Mouse (Mus musculus) liver, embryonic 13.5 days (tissue): ENCODE results near the gene Perm1. TPM values are rescaled to one million over a fixed set of nuclear protein-coding genes. Genes with fewer than 3 reads are reported as not detected.
A peak's percentile ranks its signal among the peaks of the same experiment; 100 is the strongest.

Source experiments
- ATAC-seq: fragments of 200-750 bp; cut with Nextera tagmentation; 2 replicates; pipeline ENCODE4 v1.8.0; 2017; ENCODE audit warnings: low read depth, mild to moderate bottlenecking, moderate number of reproducible peaks, moderate library complexity
- DNase-seq: peaks from one replicate; pipeline ENCODE4 v3.0.0; 2022
- H3K27ac ChIP-seq: fragments of 300-500 bp; sonication (generic); 2 replicates; pipeline ENCODE4 v1.5.1; 2015; ENCODE audit warnings: moderate library complexity, mild to moderate bottlenecking, inconsistent platforms
- H3K27me3 ChIP-seq: fragments of 300-500 bp; sonication (generic); 2 replicates; pipeline ENCODE4 v1.6.1; 2015; ENCODE audit warnings: mild to moderate bottlenecking, inconsistent platforms
- H3K36me3 ChIP-seq: fragments of 300-500 bp; sonication (generic); 2 replicates; pipeline ENCODE4 v1.6.1; 2015; ENCODE audit warnings: mild to moderate bottlenecking, inconsistent platforms
- H3K4me1 ChIP-seq: fragments of 300-500 bp; sonication (generic); replicated peaks from 2 replicates; pipeline ENCODE4 v1.6.1; 2015; ENCODE audit warnings: inconsistent platforms
- H3K4me2 ChIP-seq: fragments of 300-500 bp; sonication (generic); 2 replicates; pipeline ENCODE4 v1.6.1; 2015; ENCODE audit warnings: inconsistent platforms, mild to moderate bottlenecking, moderate library complexity
- H3K4me3 ChIP-seq: fragments of 300-500 bp; sonication (generic); replicated peaks from 2 replicates; pipeline ENCODE4 v1.5.1; 2015; ENCODE audit warnings: mild to moderate bottlenecking, inconsistent platforms
- H3K9ac ChIP-seq: fragments of 300-500 bp; sonication (generic); 2 replicates; pipeline ENCODE4 v1.6.1; 2015; ENCODE audit warnings: mild to moderate bottlenecking, inconsistent platforms
- H3K9me3 ChIP-seq: fragments of 300-500 bp; sonication (generic); replicated peaks from 2 replicates; pipeline ENCODE4 v1.6.1; 2016; ENCODE audit warnings: inconsistent platforms
- WGBS: fragments of 180-500 bp; shearing (Covaris S2); methylation state at CpG from one replicate; pipeline ENCODE4 v1.1.7; 2015; ENCODE audit not compliant: insufficient replicate concordance; 5-methylcytosine and 5-hydroxymethylcytosine counted together
- polyA plus RNA-seq: library from polyadenylated mRNA; unstranded; fragments of >200 nt; fragmentation: Nextera tagmentation; extraction: Ambion mirVana; gene quantifications from 2 replicates; pipeline ENCODE4 v1.2.1, GENCODE M21; 2015

The Perm1 gene
- polyA plus RNA-seq, 1 experiment from 2014 or later: not detected

- Histone ChIP-seq H3K9ac (no peak overlapping the region), H3K4me2 (no peak overlapping the region), H3K27ac (peak overlapping the region; percentile 40; the same call in 1 of the 2 replicates), H3K27me3 (peaks cover 5% of the 10 kb centered on the region; the same call in 1 of the 2 replicates), H3K36me3 (peaks cover 11% of the 10 kb centered on the region), H3K4me1 (peaks cover 94% of the 10 kb centered on the region), H3K4me3 (no peak overlapping the region), H3K9me3 (no peaks in the 10 kb centered on the region)
- DNase-seq (no peak), ATAC-seq (no peak)
- WGBS: 63% methylated on average over 5 of the region's 5 CpGs
Observed at GRCm38 (mm10) chr4:156188162-156188810, 27.4 kb upstream of the Perm1 start.

GRCm38 (mm10) chr4:156188811-156189323 lies 26.8 kb upstream of the Perm1 start:
- Histone ChIP-seq H3K9ac (no peak overlapping the region), H3K4me1 (peaks cover 94% of the 10 kb centered on the region), H3K4me3 (no peak overlapping the region), H3K27me3 (peaks cover 11% of the 10 kb centered on the region; the same call in 1 of the 2 replicates), H3K9me3 (no peaks in the 10 kb centered on the region), H3K36me3 (peaks cover 11% of the 10 kb centered on the region), H3K27ac (peak overlapping the region; percentile 40), H3K4me2 (peak overlapping the region; percentile 15; the same call in 1 of the 2 replicates)
- ATAC-seq (no peak), DNase-seq (no peak)
- 44% methylated on average over 6 of the region's 6 CpGs for WGBS

- Histone ChIP-seq H3K27me3 (peaks cover 40% of the 10 kb centered on the region), H3K4me2 (peak overlapping the region; percentile 19; the same call in 1 of the 2 replicates), H3K4me1 (peaks cover 88% of the 10 kb centered on the region), H3K9ac (peak overlapping the region; percentile 34), H3K27ac (no peak overlapping the region), H3K4me3 (no peak overlapping the region), H3K9me3 (no peaks in the 10 kb centered on the region), H3K36me3 (peaks cover 11% of the 10 kb centered on the region)
- DNase-seq: peak; percentile 50
- peak; percentile 35 for ATAC-seq
- 58% methylated on average over 8 of the region's 8 CpGs for WGBS
Observed at GRCm38 (mm10) chr4:156192421-156193199, 23.1 kb upstream of the Perm1 start.

DNA sequence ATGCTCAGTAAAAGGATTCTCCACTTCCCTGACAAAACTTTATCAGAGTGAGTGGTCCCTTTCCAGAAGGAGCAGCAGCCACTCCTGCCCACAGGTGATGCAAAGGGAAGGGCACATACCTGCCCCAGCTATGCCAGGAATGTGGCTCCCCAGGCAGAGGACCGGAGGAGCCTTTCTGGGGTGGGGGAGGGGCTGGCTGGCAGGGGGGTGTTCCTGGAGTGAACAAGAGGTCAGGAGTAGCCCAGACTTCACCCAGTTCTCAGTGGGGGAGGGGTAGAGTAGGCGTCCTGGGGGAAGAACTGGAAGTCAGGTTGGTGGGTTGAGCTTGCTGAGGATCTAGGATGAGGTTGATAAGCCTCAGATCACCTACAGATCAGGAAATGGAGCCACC lies 22.5 kb upstream of the Perm1 start:
- Histone ChIP-seq H3K4me1 (peaks cover 86% of the 10 kb centered on the region), H3K27me3 (peaks cover 40% of the 10 kb centered on the region), H3K9me3 (no peaks in the 10 kb centered on the region), H3K36me3 (peaks cover 11% of the 10 kb centered on the region), H3K9ac (no peak overlapping the region), H3K4me3 (no peak overlapping the region), H3K27ac (no peak overlapping the region), H3K4me2 (no peak overlapping the region)
- WGBS: 38% methylated on average over 2 of the region's 2 CpGs
- ATAC-seq (no peak), DNase-seq (no peak)

DNA sequence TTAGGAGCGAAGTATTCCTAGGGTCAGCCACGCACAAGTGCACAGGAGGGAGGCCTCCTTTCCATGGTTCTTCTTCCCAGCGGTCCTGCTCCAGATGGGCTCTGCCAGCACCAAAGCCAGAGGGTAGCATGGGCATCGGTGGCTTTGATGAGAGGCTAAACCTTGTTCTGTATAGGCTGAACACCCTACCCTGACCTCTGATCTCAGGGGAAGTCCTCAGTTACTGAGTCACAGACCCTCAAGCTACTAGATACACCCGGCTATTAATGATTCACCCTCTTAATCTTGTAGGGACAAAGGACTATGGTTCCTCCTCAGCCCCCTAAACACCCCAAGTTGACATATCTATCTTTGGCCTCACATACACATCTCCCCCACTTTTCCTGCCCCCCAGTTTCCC lies 21.8 kb upstream of the Perm1 start:
- H3K4me3 ChIP-seq: no peak overlapping the region
- no peak for DNase-seq
- H3K4me2 ChIP-seq: 0 out of 2 replicates have a peak overlapping the region, but pooled peaks have one; percentile 10
- ATAC-seq: no peak
- H3K27ac ChIP-seq: no peak overlapping the region; the same call in 1 of the 2 replicates
- WGBS: 72% methylated on average over 5 of the region's 5 CpGs
- no peaks in the 10 kb centered on the region for H3K9me3 ChIP-seq
- no peak overlapping the region for H3K9ac ChIP-seq
- peaks cover 86% of the 10 kb centered on the region for H3K4me1 ChIP-seq
- H3K27me3 ChIP-seq: peaks cover 40% of the 10 kb centered on the region
- peaks cover 11% of the 10 kb centered on the region for H3K36me3 ChIP-seq

GRCm38 (mm10) chr4:156194346-156194745 lies 21.3 kb upstream of the Perm1 start:
- peaks cover 84% of the 10 kb centered on the region for H3K4me1 ChIP-seq
- ATAC-seq (no peak), DNase-seq (no peak)
- 58% methylated on average over 6 of the region's 6 CpGs for WGBS
- H3K4me2 ChIP-seq: no peak overlapping the region; the same call in 1 of the 2 replicates
- H3K9me3 ChIP-seq: no peaks in the 10 kb centered on the region
- no peak overlapping the region for H3K9ac ChIP-seq
- H3K27ac ChIP-seq: no peak overlapping the region
- H3K4me3 ChIP-seq: no peak overlapping the region
- peaks cover 11% of the 10 kb centered on the region for H3K36me3 ChIP-seq
- H3K27me3 ChIP-seq: peaks cover 40% of the 10 kb centered on the region

- H3K4me2 ChIP-seq: peak overlapping the region; percentile 99
- peak overlapping the region; percentile 87 for H3K9ac ChIP-seq
- 9% methylated on average over 35 of the region's 35 CpGs for WGBS
- peak overlapping the region; percentile 39 for H3K27ac ChIP-seq
- H3K4me3 ChIP-seq: peak overlapping the region; percentile 83
- no peak for ATAC-seq
- H3K9me3 ChIP-seq: no peaks in the 10 kb centered on the region
- H3K27me3 ChIP-seq: peaks cover 46% of the 10 kb centered on the region
- peaks cover 6% of the 10 kb centered on the region; the same call in 1 of the 2 replicates for H3K36me3 ChIP-seq
- H3K4me1 ChIP-seq: peaks cover 87% of the 10 kb centered on the region
- no peak for DNase-seq
Observed at GRCm38 (mm10) chr4:156195927-156196870, 19.5 kb upstream of the Perm1 start.

DNA sequence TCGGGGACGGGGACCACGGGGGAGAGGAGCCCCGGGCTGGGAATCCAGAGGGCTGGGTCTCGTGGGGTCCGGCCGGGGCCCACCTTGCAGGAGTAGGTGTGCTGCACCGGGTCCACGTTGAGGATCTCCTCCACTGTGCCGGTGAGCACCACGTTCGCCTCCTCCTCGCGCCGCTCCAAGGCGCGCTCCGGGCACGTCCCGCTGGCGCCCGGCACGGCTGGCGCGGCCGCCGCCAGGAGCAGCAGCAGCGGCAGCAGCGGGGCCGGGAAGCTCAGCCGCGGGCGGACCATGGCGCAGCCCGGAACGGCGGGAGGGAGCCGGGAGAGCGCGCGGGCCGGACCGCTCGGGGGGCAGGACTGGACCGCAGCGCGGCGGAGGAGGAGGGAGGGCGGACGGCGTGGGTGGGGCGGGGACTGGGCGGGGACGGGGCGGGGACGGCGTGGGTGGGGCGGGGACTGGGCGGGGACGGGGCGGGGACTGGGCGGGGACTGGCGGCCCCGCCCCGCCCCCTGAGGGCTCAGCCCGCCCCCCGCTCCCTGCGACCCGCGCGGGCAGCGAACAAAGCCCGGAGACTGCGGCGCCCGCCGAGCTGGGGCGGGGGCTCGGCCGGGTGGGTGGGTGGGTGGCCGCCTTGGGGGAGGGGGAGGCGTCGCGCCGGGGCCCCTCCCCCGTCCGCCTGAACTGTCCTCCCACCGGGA lies 18.4 kb upstream of the Perm1 start, which contains the start of gene Agrn:
TSS of gene Agrn (minus strand) at position 358 of the 698 bp plus-strand sequence.
- Histone ChIP-seq H3K27me3 (peaks cover 48% of the 10 kb centered on the region), H3K4me3 (peak within 1 kb of the TSS; percentile 83), H3K36me3 (peaks cover 4% of the 10 kb centered on the region; the same call in 1 of the 2 replicates), H3K27ac (peak within 1 kb of the TSS; percentile 93), H3K9ac (peak within 1 kb of the TSS; percentile 87), H3K4me1 (peaks cover 84% of the 10 kb centered on the region), H3K4me2 (peak within 1 kb of the TSS; percentile 99), H3K9me3 (no peaks in the 10 kb centered on the region)
- DNase-seq: peak; percentile 66
- WGBS: 1% methylated on average over 35 of the region's 88 CpGs
- ATAC-seq: peak; percentile 80

DNA sequence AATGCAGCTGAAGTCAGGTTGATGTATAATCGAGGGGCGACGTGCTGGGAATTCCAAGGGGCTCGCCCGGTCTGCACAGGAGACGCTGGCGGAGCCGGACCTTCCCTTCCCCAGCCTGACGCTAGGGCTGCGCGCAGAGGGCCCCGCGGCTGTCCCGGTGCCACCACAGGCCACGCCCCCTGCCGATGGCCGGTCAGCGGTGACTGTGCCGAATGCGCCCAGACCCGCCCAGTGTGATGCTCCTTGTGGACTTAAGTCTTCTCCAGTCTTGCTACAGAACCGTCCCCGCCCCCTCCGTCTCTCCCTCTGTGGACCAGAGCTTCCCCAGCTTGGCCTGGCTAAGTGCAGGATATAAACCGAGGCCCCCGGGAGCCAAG lies 17.9 kb upstream of the Perm1 start:
- peaks cover 54% of the 10 kb centered on the region for H3K27me3 ChIP-seq
- WGBS: under 1% methylated on average over 26 of the region's 26 CpGs
- H3K4me2 ChIP-seq: peak overlapping the region; percentile 99
- H3K9me3 ChIP-seq: no peaks in the 10 kb centered on the region
- H3K4me1 ChIP-seq: peaks cover 84% of the 10 kb centered on the region
- DNase-seq (peak; percentile 90), ATAC-seq (peak; percentile 86)
- peak overlapping the region; percentile 93 for H3K27ac ChIP-seq
- no peaks in the 10 kb centered on the region for H3K36me3 ChIP-seq
- peak overlapping the region; percentile 83 for H3K4me3 ChIP-seq
- H3K9ac ChIP-seq: peak overlapping the region; percentile 82
